Mouse (Mus musculus): ENCODE data around the gene Guca1a.

DNA sequence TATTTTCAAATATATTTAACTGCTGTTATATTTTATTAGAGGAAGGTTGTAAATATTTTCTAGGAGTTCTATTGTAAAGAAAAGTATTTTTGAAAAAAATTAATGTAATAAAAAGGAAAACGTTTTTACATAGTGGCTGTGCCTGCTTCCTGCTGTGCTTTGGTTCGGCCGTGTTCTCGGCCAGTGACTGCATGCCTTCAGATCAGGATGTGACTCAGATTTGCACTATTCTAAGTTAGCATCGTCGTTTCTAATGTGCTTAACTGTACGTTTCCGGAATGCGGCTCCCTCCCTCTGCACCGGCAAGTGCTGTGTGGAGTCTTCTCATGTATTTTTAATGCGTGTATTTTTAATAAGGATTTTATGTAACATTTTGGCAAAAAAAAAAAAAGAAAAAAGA, 39.0 kb downstream of the Guca1a start:
- no peak for TF ChIP-seq CTCF (IDR thresholded peaks at IDR 0.05; ENCODE audit: low read depth)
- TF ChIP-seq EP300 (optimal IDR thresholded peaks at IDR 0.05): no peak

All from stomach, postnatal 0 days (tissue).